Mouse (Mus musculus) splenic B cell, adult 2 months (primary cell): ENCODE data around the gene Rai1.

ENCODE experiments used
- DNase-seq: peaks from one replicate; pipeline ENCODE4 v3.0.0-alpha.2; 2011; ENCODE audit warnings: low read depth, low spot score
- H3K27me3 ChIP-seq: 2 replicates; pipeline ENCODE4 v1.6.1; 2012; ENCODE audit warnings: mild to moderate bottlenecking, low read length, moderate library complexity, mixed read lengths; ENCODE audit not compliant: control insufficient read depth, poor library complexity, insufficient read depth, severe bottlenecking
- H3K36me3 ChIP-seq: 2 replicates; pipeline ENCODE4 v1.6.1; 2012; ENCODE audit warnings: mild to moderate bottlenecking, low read length, moderate library complexity, mixed read lengths; ENCODE audit not compliant: control insufficient read depth, poor library complexity, insufficient read depth, severe bottlenecking

Gene Rai1

GRCm38 (mm10) chr11:60231951-60232350 lies 127.1 kb downstream of the Rai1 start:
- no peaks in the 10 kb centered on the region for H3K36me3 ChIP-seq
- no peak for DNase-seq
- H3K27me3 ChIP-seq = no peaks in the 10 kb centered on the region

GRCm38 (mm10) chr11:60232441-60233058 lies 127.7 kb downstream of the Rai1 start:
- Histone ChIP-seq H3K36me3 (no peaks in the 10 kb centered on the region), H3K27me3 (no peaks in the 10 kb centered on the region)
- DNase-seq = no peak

GRCm38 (mm10) chr11:60233235-60233634 lies 128.4 kb downstream of the Rai1 start:
- no peaks in the 10 kb centered on the region for H3K36me3 ChIP-seq
- DNase-seq = no peak
- H3K27me3 ChIP-seq = no peaks in the 10 kb centered on the region

GRCm38 (mm10) chr11:60235351-60235750 lies 130.5 kb downstream of the Rai1 start:
- no peaks in the 10 kb centered on the region for H3K27me3 ChIP-seq
- no peak for DNase-seq

DNA sequence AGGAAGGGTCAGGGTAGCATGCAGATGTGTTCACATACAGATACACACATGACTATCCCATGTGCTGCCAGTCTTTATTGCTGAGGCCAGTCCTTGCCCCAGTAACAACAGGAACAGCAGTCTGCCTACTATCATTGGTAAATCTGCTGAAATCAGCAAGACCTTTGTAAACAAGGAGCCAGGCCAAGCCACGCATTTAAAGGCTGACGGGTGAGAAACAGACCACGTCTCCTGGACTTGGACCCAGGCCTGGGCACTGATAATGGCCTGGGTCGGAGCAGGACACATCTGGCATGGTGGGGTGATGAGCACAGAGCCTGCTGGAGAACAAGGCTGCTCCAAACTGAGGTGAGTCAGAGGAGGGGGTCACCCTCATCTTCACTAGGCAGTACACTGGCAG lies 135.7 kb downstream of the Rai1 start:
- DNase-seq = no peak
- no peaks in the 10 kb centered on the region for H3K27me3 ChIP-seq

More at GRCm38 (mm10) chr11:60235351-60235750, 130.5 kb downstream of the Rai1 start:
- no peaks in the 10 kb centered on the region for H3K36me3 ChIP-seq

DNA sequence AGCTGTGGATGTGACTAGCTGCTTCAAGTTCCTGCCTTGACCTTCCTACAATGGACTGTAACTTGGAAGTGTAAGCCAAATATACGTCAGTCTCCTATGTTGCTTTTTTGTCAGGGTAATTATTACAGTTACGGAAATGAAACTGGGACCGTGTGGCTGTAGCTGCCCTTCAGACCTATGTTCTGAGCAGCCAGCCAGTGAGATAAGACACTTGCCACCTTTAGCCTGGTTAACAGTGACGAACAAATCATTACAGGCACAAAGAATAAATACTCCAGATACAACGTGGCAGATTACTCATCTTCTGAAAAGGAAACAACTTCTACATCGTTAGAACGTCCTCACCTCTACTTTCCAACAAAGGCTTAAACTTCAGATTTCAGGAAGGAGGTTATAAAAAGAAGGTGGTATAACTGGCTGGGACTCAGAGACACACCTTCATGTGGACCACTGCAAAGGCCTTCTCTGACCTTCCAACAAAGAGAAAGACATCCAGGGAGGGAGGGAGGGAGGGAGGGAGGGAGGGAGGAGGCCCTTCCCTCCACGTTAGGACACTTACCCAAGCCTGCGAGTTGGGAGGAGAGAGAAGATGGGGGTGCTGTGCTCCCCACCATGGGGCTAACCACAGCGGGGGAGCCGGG lies 139.8 kb downstream of the Rai1 start:
- Histone ChIP-seq H3K36me3 (no peaks in the 10 kb centered on the region; the same call in 1 of the 2 replicates), H3K27me3 (no peaks in the 10 kb centered on the region)
- DNase-seq = no peak

More for the DNA sequence above, 135.7 kb downstream of the Rai1 start:
- H3K36me3 ChIP-seq = no peaks in the 10 kb centered on the region; the same call in 1 of the 2 replicates

DNA sequence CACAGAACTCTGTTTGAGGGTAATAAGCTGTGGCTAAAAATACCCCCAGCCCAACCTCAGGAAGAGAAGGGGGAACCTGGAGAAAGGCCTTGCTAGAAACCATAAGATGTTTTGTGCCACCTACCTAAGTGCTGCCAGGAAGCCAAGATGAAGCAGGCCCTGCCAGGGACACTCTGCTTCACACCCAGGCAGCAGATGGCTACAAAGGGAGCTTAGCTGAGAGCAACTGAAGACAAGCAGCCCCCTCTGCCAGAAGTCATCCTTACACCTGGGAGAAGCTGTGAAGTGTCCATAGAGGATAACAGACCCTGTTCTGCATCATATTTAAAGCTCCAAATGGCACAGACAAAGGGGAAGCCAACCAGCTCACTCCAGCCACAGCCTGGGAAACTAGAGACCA lies 141.3 kb downstream of the Rai1 start:
- no peak for DNase-seq
- Histone ChIP-seq H3K36me3 (no peaks in the 10 kb centered on the region; the same call in 1 of the 2 replicates), H3K27me3 (no peaks in the 10 kb centered on the region)

GRCm38 (mm10) chr11:60247753-60248550 lies 143.1 kb downstream of the Rai1 start:
- no peak for DNase-seq

More at GRCm38 (mm10) chr11:60247753-60248550, 143.1 kb downstream of the Rai1 start:
- Histone ChIP-seq H3K27me3 (no peaks in the 10 kb centered on the region), H3K36me3 (no peaks in the 10 kb centered on the region)
